Mouse (Mus musculus): ENCODE measurements at regions not wholly inside any gene's neighbourhood (a gene's known extent, or its start where the extent isn't known, plus 50 kb on each side); places are given as distances from the start of the nearest gene placed in this dataset.

GRCm38 (mm10) chr11:20463173-20463681 is 79.8 kb upstream of the Sertad2 start:
- TF ChIP-seq TCF12 (IDR thresholded peaks at IDR 0.05; ENCODE audit: insufficient read depth, poor library complexity, severe bottlenecking) (no peak), POLR2A (IDR thresholded peaks at IDR 0.05; ENCODE audit: insufficient read length, low read depth) (no peak), SRF (IDR thresholded peaks at IDR 0.05; ENCODE audit: control insufficient read depth, insufficient read length, low read depth) (no peak), USF1 (IDR thresholded peaks at IDR 0.05; ENCODE audit: low read depth) (no peak), E2F4 (IDR thresholded peaks at IDR 0.05; ENCODE audit: insufficient read depth) (no peak), POLR2AphosphoS2 (IDR thresholded peaks at IDR 0.05; ENCODE audit: insufficient read length, low read depth) (no peak), MAX (IDR thresholded peaks at IDR 0.05; ENCODE audit: low read depth) (no peak), MYOG (IDR thresholded peaks at IDR 0.05; ENCODE audit: control insufficient read depth in 1 of 3, insufficient read depth in 1 of 3, insufficient read length in 2 of 3, low read depth in 2 of 3) (no peak), CEBPB (IDR thresholded peaks at IDR 0.05; ENCODE audit: insufficient read depth, poor library complexity, severe bottlenecking) (no peak), TCF3 (IDR thresholded peaks at IDR 0.05; ENCODE audit: insufficient read length, low read depth) (no peak), MYOD1 (IDR thresholded peaks at IDR 0.05; ENCODE audit: control insufficient read depth in 1 of 3, insufficient read length in 2 of 3, low read depth in 2 of 3) (no peak), REST (IDR thresholded peaks at IDR 0.05; ENCODE audit: insufficient read depth, insufficient read length) (no peak)

All from myocyte (in vitro differentiated cells).